Mouse (Mus musculus): Measurements from ENCODE around the gene Rgs14. TPM values are rescaled to one million over a fixed set of nuclear protein-coding genes. Genes with fewer than 3 reads are reported as not detected.

Gene Rgs14
- 0.35 and 0.78 TPM in 2 replicates for polyA plus RNA-seq (2016; fragmentation: Nextera tagmentation; extraction: Ambion mirVana)

DNA sequence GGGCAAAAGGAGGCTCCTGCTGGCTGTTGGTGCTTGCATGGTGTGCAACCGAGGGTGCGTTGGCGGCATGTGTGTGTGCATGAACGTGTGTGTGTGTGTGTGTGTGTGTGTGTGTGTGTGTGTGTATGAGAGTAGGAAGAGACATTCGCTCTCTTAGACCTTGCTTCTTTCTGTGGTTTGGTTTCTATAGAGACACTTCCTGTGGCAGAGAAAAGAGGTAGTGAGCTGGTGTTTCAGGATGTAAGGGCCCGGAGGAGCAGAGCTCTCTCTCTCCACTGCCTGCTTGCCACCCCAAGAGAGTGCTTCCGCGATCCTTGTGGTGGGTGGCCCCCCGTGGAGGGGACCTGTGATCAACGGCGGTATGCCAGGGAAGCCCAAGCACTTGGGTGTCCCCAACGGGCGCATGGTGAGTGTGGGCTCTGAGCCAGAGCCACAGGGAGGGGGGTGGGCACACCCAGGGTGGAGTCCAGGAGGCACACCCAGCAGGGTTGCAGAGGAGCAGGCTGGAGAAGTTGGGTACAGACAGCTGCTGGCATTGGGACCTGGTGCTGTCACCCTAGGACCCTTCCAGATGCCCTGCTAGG lies at the start of gene Rgs14:
Gene Rgs14, plus strand, starts transcription at position 202 of the 584 bp plus-strand sequence.
- no peaks in the 10 kb centered on the region for H3K9me3 ChIP-seq (replicated peaks)
- H3K4me2 ChIP-seq (replicated peaks), result no peak within 1 kb of the TSS
- H3K27ac ChIP-seq, result no peak within 1 kb of the TSS
- H3K4me1 ChIP-seq, result no peaks in the 10 kb centered on the region
- 70% methylated on average over 13 of the region's 13 CpGs for WGBS
- H3K4me3 ChIP-seq, result no peak within 1 kb of the TSS
- H3K27me3 ChIP-seq, result peaks cover 35% of the 10 kb centered on the region
- H3K9ac ChIP-seq, result no peak within 1 kb of the TSS
- no peak for ATAC-seq (ENCODE audit: low FRiP score)
- H3K36me3 ChIP-seq, result no peaks in the 10 kb centered on the region

DNA sequence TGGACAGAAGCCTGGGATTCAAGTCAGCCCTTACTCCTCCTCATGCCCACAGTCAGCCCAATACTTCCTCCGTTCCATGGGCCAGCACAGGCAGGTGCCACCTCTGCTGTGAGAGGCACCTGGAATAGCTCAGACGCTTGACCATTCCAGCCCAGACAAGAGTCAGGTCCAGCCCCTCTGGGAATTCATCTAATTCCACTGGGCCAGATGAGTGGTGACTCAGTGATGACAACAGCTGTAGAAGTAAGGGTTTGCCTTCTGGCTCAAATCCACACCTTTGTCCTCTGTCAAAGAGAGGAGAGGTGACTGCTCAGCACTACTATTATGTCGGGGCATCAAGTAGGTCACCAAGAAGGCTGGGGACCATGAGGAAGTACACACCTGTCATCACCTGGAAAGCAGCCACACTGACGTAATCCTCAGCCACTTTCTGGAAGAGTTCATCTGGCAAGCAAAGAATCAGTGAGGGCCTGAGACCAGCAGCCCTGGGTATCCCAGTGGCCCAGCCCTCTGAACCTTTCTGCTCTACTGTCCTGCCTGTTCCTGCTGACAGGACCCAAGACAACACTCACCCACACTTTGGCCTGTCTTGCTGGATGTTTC lies 49.5 kb upstream of the Rgs14 start, which contains the start of gene Prelid1:
Gene Prelid1, plus strand, starts transcription at position 570 of the 603 bp plus-strand sequence.
- H3K9me3 ChIP-seq (replicated peaks), result no peaks in the 10 kb centered on the region
- 84% methylated on average over 4 of the region's 4 CpGs for WGBS
- H3K4me2 ChIP-seq (replicated peaks), result peak within 1 kb of the TSS; percentile 81
- no peaks in the 10 kb centered on the region for H3K27me3 ChIP-seq
- H3K4me1 ChIP-seq, result peaks cover 30% of the 10 kb centered on the region
- H3K27ac ChIP-seq, result no peak within 1 kb of the TSS
- peak within 1 kb of the TSS; percentile 95 for H3K9ac ChIP-seq
- peak within 1 kb of the TSS; percentile 95 for H3K4me3 ChIP-seq
- no peak for ATAC-seq (ENCODE audit: low FRiP score)
- peaks cover 55% of the 10 kb centered on the region for H3K36me3 ChIP-seq

DNA sequence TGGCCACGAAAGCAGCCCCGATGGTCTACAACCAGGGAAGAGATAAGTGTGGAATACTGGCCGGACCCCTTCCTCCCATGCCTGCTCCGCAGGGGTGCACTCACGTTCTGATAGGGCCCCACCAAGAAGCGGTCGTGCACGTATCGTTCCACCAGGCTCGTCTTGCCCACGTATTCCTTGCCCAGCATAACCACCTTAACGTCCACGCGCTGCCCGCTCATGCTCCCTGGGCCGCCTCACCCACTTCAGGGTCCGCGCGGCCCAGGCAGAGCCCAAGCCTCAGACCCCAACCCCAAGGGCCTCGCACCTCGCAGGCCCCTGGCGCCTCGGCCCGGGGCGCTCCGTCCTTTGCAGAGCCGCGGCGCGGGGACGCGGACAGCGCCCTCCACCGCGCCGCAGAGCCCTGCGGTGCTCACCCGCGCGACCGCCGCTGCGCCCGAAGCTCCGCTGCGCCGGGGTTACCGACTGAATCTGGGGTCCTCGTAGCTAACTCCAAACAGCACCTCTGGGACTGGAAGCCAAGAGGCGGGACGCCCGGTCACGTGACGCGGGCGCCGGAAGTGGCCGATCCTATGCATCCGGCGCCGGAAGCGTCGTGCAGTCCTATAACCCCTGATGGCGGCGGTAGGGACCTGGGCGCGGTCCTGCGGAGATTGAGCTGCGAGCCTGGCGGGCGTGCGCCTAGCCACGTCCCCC lies 48.0 kb upstream of the Rgs14 start, which contains the start of gene Rab24:
Gene Rab24, minus strand, starts transcription at position 513 of the 696 bp plus-strand sequence.
- H3K27me3 ChIP-seq, result no peaks in the 10 kb centered on the region
- H3K4me2 ChIP-seq (replicated peaks), result peak within 1 kb of the TSS; percentile 81
- ATAC-seq (ENCODE audit: low FRiP score), result peak; percentile 95
- no peaks in the 10 kb centered on the region for H3K9me3 ChIP-seq (replicated peaks)
- H3K9ac ChIP-seq, result peak within 1 kb of the TSS; percentile 95
- H3K36me3 ChIP-seq, result peaks cover 54% of the 10 kb centered on the region
- peak within 1 kb of the TSS; percentile 80 for H3K27ac ChIP-seq
- WGBS, result under 1% methylated on average over 73 of the region's 73 CpGs
- H3K4me3 ChIP-seq, result peak within 1 kb of the TSS; percentile 95
- peaks cover 30% of the 10 kb centered on the region for H3K4me1 ChIP-seq

DNA sequence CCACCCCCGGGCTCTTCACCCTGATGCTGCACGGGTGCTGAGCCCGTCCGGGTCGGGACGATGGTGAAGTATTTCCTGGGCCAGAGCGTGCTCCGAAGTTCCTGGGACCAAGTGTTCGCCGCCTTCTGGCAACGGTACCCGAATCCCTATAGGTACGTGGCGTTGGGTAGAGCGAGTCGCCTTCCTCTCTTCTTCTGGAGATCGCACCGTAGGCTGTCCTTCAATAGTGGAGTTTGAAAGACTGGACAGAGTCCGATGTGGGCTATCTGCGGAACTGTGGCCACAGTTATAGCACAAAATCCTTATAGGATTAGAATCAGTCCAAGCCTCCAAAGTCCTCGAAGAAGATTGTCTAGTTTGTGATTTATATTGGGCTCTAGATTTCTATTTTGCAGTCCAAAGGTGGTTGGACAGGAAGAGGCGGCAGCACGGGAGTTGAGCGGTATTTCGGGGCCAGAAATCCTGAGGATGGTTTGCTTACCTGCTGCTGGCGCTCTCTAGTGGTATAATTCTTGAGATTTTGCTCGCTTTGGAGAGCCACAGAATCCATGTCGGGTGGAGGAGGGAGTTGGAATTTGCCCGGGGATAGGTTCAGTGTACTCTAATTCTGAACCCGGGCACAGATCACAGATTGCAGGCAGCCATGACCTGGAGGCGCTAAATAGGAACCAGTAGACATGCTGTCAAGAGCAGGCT lies 47.3 kb upstream of the Rgs14 start:
- Histone ChIP-seq H3K36me3 (peaks cover 49% of the 10 kb centered on the region), H3K4me3 (peak overlapping the region; percentile 95), H3K4me1 (peaks cover 33% of the 10 kb centered on the region), H3K4me2 (replicated peaks) (peak overlapping the region; percentile 81), H3K27me3 (no peaks in the 10 kb centered on the region), H3K9ac (peak overlapping the region; percentile 95), H3K27ac (peak overlapping the region; percentile 80), H3K9me3 (replicated peaks) (no peaks in the 10 kb centered on the region)
- no peak for ATAC-seq (ENCODE audit: low FRiP score)
- WGBS, result 2% methylated on average over 31 of the region's 31 CpGs

DNA sequence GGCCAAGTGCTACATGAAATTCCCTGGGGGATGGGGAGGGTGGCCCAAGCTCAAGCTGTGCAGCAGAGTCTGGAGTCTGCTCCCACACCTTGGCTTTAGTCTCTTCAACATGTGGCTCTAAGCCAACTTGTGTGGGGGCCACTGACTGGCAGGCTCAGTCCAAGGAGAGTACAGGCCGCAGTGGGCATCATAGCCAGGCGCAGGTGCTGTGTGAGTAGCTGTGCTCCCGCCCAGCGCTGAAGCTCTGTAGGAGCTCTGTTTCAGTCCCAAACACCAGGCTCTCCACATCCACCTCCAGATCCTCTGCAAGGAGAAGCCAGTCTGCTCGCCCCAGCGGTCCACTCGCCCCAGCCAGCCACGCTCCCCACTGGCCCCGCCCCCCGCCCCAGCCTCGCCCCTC lies 43.9 kb upstream of the Rgs14 start:
- no peak for ATAC-seq (ENCODE audit: low FRiP score)
- H3K4me1 ChIP-seq, result peaks cover 53% of the 10 kb centered on the region
- no peak overlapping the region for H3K4me2 ChIP-seq (replicated peaks)
- peaks cover 31% of the 10 kb centered on the region for H3K36me3 ChIP-seq
- H3K9me3 ChIP-seq (replicated peaks), result no peaks in the 10 kb centered on the region
- no peak overlapping the region for H3K4me3 ChIP-seq
- no peak overlapping the region for H3K9ac ChIP-seq
- H3K27ac ChIP-seq, result no peak overlapping the region
- H3K27me3 ChIP-seq, result no peaks in the 10 kb centered on the region
- 82% methylated on average over 11 of the region's 11 CpGs for WGBS

DNA sequence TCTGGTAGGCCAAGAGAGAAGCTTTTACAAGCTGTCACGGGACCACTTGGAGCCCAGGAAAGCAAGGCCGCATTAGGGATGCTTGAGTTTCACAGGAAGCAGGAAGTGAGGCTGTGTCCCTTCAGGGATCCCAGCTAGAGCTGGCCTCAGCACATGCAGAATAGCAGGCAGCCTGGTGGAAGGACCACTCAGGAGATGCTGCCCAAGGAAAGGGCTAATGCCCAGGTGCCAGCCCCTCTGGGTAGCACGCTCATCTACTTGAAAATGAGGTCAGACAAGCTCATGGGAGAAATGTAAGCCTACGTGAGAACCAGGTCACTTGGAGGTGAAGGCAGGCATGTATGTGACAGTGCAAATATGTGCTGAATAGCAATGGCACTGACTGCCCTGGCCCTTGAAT lies 42.4 kb upstream of the Rgs14 start:
- no peak for ATAC-seq (ENCODE audit: low FRiP score)
- Histone ChIP-seq H3K4me1 (peaks cover 50% of the 10 kb centered on the region), H3K9me3 (replicated peaks) (no peaks in the 10 kb centered on the region), H3K27ac (peak overlapping the region; percentile 31), H3K4me2 (replicated peaks) (peak overlapping the region; percentile 17; the same call in 1 of the 2 replicates), H3K9ac (no peak overlapping the region), H3K4me3 (no peak overlapping the region), H3K36me3 (peaks cover 31% of the 10 kb centered on the region), H3K27me3 (no peaks in the 10 kb centered on the region)
- 57% methylated on average over 4 of the region's 4 CpGs for WGBS

DNA sequence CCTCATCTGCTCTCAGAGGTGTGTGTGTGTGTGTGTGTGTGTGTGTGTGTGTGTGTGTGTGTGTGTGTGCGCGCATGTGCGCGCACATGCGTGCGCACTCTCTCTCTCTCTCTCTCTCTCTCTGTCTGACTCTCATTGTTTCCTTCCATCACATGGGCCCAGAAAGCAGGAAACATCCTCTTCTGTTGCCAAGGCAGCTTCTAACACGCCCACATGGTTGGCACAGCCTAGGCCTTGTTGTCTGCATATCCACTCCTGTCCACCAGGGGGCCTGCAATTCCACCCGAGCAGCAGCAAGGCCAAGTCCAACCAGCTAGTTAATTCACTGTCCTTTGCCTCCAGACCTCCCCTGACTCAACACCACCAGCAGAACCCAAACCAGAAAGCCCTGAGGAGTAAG lies 41.9 kb upstream of the Rgs14 start:
- no peak overlapping the region for H3K4me3 ChIP-seq
- H3K9me3 ChIP-seq (replicated peaks), result no peaks in the 10 kb centered on the region
- H3K36me3 ChIP-seq, result peaks cover 31% of the 10 kb centered on the region
- H3K4me2 ChIP-seq (replicated peaks), result peak overlapping the region; percentile 92
- WGBS, result 33% methylated on average over 3 of the region's 8 CpGs
- no peaks in the 10 kb centered on the region for H3K27me3 ChIP-seq
- peaks cover 48% of the 10 kb centered on the region for H3K4me1 ChIP-seq
- ATAC-seq (ENCODE audit: low FRiP score), result 0 out of 2 replicates have a peak, but pooled peaks have one; percentile 5
- H3K9ac ChIP-seq, result no peak overlapping the region
- H3K27ac ChIP-seq, result 0 out of 2 replicates have a peak overlapping the region, but pooled peaks have one; percentile 35

DNA sequence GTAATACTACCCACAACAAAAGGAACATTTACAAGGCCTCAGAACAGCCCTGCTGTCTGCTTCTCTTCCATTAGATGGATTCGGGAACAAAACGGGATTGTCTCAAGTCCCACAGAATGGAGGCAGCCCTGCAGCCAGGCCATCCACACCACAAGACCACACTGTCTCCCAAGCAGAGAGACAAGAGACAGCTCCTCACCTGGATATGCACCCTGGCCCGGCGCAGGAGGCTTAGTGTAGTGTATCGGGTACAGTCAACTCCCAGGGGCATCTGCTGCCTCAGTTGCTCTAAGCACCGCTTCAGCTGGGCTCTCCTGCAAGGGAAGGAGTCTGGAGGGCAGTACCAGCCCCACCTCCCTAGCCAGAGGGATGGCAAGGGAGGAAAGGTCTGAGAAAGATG lies 41.4 kb upstream of the Rgs14 start:
- Histone ChIP-seq H3K4me3 (peak overlapping the region; percentile 74), H3K9me3 (replicated peaks) (no peaks in the 10 kb centered on the region), H3K9ac (peak overlapping the region; percentile 74), H3K27me3 (no peaks in the 10 kb centered on the region), H3K36me3 (peaks cover 28% of the 10 kb centered on the region), H3K27ac (no peak overlapping the region), H3K4me1 (peaks cover 43% of the 10 kb centered on the region), H3K4me2 (replicated peaks) (peak overlapping the region; percentile 92)
- no peak for ATAC-seq (ENCODE audit: low FRiP score)
- 80% methylated on average over 6 of the region's 6 CpGs for WGBS

DNA sequence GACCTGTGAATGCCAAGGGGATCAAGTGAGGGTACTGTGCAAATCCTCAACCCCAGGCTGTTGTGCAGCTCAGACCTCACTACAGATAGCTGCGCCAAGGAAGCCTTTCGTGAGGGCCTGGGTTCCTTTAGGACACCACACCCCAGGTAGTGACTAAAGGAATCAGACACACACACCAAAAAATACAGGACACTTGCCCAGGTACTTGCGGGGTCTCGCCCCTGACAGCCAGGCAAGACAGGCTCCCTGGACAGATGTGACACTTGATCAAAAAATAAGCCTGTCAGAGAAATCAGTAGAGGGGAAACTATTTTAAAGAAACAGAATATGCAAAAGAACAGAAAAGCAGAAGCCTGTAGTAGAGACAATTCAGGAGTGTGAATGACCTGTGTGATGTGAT lies 40.9 kb upstream of the Rgs14 start:
- Histone ChIP-seq H3K36me3 (peaks cover 24% of the 10 kb centered on the region), H3K4me1 (peaks cover 38% of the 10 kb centered on the region), H3K4me3 (peak overlapping the region; percentile 74), H3K27me3 (no peaks in the 10 kb centered on the region), H3K9ac (peak overlapping the region; percentile 74), H3K4me2 (replicated peaks) (peak overlapping the region; percentile 92), H3K27ac (no peak overlapping the region), H3K9me3 (replicated peaks) (no peaks in the 10 kb centered on the region)
- WGBS, result 83% methylated on average over 4 of the region's 4 CpGs
- no peak for ATAC-seq (ENCODE audit: low FRiP score)

DNA sequence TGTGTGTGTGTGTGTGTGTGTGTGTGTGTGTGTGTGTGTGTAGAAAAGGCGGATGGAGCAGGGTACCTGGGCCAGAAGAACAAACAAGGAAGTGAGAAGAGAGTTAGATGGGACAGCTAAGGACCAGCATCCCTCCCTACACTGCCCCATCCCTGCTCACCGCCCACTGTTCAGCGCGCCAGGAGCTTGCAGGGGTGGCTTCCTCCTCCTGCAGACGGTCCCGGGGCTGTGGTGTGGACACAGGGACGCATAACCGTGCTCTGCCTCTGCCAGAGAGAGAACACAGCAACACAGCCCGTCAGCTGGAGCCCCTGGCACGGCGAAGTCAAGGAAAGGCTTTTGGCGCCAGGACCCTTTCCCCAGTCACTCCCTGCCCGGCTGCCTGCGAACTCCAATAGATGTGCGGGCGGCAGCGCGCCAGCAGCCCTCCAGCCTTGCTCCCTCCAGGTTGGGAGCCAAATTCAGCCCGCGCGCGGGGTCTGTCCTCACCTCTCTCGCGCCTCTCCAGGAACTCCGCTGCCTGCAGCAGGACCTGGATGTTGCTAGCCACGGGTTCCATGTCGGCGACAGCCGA lies 40.3 kb upstream of the Rgs14 start:
- peak overlapping the region; percentile 89 for H3K27ac ChIP-seq
- peaks cover 34% of the 10 kb centered on the region for H3K4me1 ChIP-seq
- peak overlapping the region; percentile 74 for H3K9ac ChIP-seq
- ATAC-seq (ENCODE audit: low FRiP score), result peak; percentile 35
- H3K9me3 ChIP-seq (replicated peaks), result no peaks in the 10 kb centered on the region
- H3K4me3 ChIP-seq, result peak overlapping the region; percentile 74
- WGBS, result under 1% methylated on average over 28 of the region's 29 CpGs
- H3K36me3 ChIP-seq, result peaks cover 18% of the 10 kb centered on the region
- H3K27me3 ChIP-seq, result no peaks in the 10 kb centered on the region
- H3K4me2 ChIP-seq (replicated peaks), result peak overlapping the region; percentile 92

DNA sequence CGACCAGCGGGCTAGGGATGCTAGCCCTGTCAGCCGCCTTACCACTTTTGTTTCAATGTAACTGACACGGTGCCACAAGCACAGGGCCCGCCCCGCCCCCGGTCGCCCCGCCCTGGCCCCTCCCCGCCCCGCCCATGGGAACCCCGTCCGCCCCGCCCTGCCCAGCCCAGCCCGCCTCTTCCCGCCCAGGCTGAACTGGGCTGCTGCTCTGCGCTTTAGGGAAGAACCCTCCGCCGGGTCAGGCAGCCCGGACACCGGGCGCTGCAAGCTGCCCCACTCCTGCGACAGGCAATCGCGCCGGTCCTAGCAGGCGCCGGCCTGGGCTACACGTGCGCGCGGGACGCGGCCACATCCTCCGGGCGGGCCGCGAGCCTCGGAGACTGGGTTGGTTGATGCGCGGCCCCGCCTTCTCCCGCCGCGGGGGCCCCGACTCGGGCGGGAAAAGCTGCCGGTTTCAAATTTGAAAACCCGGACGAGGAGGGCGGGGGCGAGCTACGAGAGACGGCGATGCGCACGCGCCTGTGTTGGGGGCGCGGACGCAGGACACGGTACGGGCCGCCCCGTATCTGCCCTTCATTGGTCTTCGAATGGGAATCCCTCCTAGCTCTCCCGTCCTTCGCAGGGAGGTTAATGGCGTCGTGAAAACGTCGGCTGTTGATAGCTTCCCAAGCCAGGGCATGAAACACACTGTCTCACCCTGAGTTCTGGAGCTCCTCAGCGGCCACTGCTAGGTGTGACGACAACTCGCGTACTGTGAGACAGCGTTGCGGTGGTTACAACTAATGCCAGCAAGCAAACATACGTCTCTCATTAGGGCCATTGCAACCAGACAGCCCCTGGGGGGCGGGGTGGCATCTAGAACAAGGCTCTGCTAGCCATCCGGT lies 39.6 kb upstream of the Rgs14 start, which contains the start of gene Mxd3:
Gene Mxd3, minus strand, starts transcription at position 141 of the 884 bp plus-strand sequence.
- no peaks in the 10 kb centered on the region for H3K9me3 ChIP-seq (replicated peaks)
- H3K36me3 ChIP-seq, result peaks cover 13% of the 10 kb centered on the region
- H3K4me3 ChIP-seq, result peak within 1 kb of the TSS; percentile 74
- H3K4me2 ChIP-seq (replicated peaks), result peak within 1 kb of the TSS; percentile 92
- H3K4me1 ChIP-seq, result peaks cover 34% of the 10 kb centered on the region
- WGBS, result under 1% methylated on average over 77 of the region's 82 CpGs
- peak within 1 kb of the TSS; percentile 74 for H3K9ac ChIP-seq
- H3K27me3 ChIP-seq, result no peaks in the 10 kb centered on the region
- peak within 1 kb of the TSS; percentile 89 for H3K27ac ChIP-seq
- ATAC-seq (ENCODE audit: low FRiP score), result peak; percentile 87
